Mouse (Mus musculus) forebrain, postnatal 0 days (tissue): ENCODE measurements around the gene P2rx6. TPM values are rescaled to one million over a fixed set of nuclear protein-coding genes. Genes with fewer than 3 reads are reported as not detected.

Experiments used
- ATAC-seq: fragments of 200-750 bp; cut with Nextera tagmentation; 2 replicates; pipeline ENCODE4 v1.8.0; 2017; ENCODE audit warnings: mild to moderate bottlenecking, moderate library complexity
- DNase-seq: peaks from one replicate; pipeline ENCODE4 v3.0.0-alpha.2; 2015
- H3K27ac ChIP-seq: fragments of 300-500 bp; sonication (generic); 2 replicates; pipeline ENCODE4 v1.5.1; 2014; ENCODE audit warnings: low read depth, mild to moderate bottlenecking, antibody characterized with exemption, low read length, moderate library complexity, mixed read lengths
- H3K27me3 ChIP-seq: fragments of 300-500 bp; sonication (generic); 2 replicates; pipeline ENCODE4 v1.6.1; 2014; ENCODE audit warnings: mild to moderate bottlenecking, low read length, mixed read lengths; ENCODE audit not compliant: insufficient read depth
- H3K36me3 ChIP-seq: fragments of 300-500 bp; sonication (generic); 2 replicates; pipeline ENCODE4 v1.6.1; 2014; ENCODE audit warnings: mild to moderate bottlenecking, moderate library complexity; ENCODE audit not compliant: insufficient read depth
- H3K4me1 ChIP-seq: fragments of 300-500 bp; sonication (generic); 2 replicates; pipeline ENCODE4 v1.6.1; 2014; ENCODE audit warnings: antibody characterized with exemption; ENCODE audit not compliant: insufficient read depth
- H3K4me2 ChIP-seq: fragments of 300-500 bp; sonication (generic); 2 replicates; pipeline ENCODE4 v1.6.1; 2014; ENCODE audit warnings: low read depth, mild to moderate bottlenecking, moderate library complexity
- H3K4me3 ChIP-seq: fragments of 300-500 bp; sonication (generic); 2 replicates; pipeline ENCODE4 v1.5.1; 2014; ENCODE audit warnings: low read depth, low read length, mixed read lengths
- H3K9ac ChIP-seq: fragments of 300-500 bp; sonication (generic); 2 replicates; pipeline ENCODE4 v1.6.1; 2014; ENCODE audit warnings: mild to moderate bottlenecking
- H3K9me3 ChIP-seq: fragments of 300-500 bp; sonication (generic); 2 replicates; pipeline ENCODE4 v1.6.1; 2016; ENCODE audit warnings: low read length
- CTCF ChIP-seq: sonication (generic); IDR thresholded peaks from 2 replicates; pipeline ENCODE4 v1.5.1; 2016; ENCODE audit warnings: antibody characterized with exemption, control low read depth, low read depth
- WGBS: fragments of 180-500 bp; shearing (Covaris S2); extraction: QIAGEN DNeasy Blood & Tissue Kit; methylation state at CpG from one replicate; pipeline ENCODE4 v1.1.7; 2014; 5-methylcytosine and 5-hydroxymethylcytosine counted together
- polyA plus RNA-seq: library from polyadenylated mRNA; unstranded; fragments of >200 nt; fragmentation: Nextera tagmentation; extraction: Ambion mirVana; gene quantifications from 2 replicates; pipeline ENCODE4 v1.2.1, GENCODE M21; 2015
- total RNA-seq: library from RNA; depleted of rRNA; stranded (reverse); fragments of >200 nt; gene quantifications from 2 replicates; pipeline ENCODE4 v1.2.3, GENCODE M21; 2014

P2rx6 gene
- total and polyA plus RNA-seq, 2 experiments from 2014 or later: 1.9 to 2.8 TPM

- no peak for ATAC-seq
- H3K9ac ChIP-seq: peak overlapping the region; percentile 93
- WGBS: 14% methylated on average over 17 of the region's 17 CpGs
These were observed 31.6 kb upstream of the P2rx6 start for GRCm38 (mm10) chr16:17529981-17530586.

GRCm38 (mm10) chr16:17530640-17531288 is 30.9 kb upstream of the P2rx6 start, which contains the start of gene Thap7:
Gene Thap7, minus strand, starts transcription at chr16:17531136.
- peaks cover 14% of the 10 kb centered on the region for H3K4me1 ChIP-seq
- H3K27me3 ChIP-seq: no peaks in the 10 kb centered on the region
- H3K4me3 ChIP-seq: peak within 1 kb of the TSS; percentile 72
- no peak for TF ChIP-seq CTCF
- 3% methylated on average over 67 of the region's 67 CpGs for WGBS
- H3K27ac ChIP-seq: peak within 1 kb of the TSS; percentile 100
- peaks cover 33% of the 10 kb centered on the region for H3K36me3 ChIP-seq
- H3K4me2 ChIP-seq: peak within 1 kb of the TSS; percentile 89
- DNase-seq: peak; percentile 98
- H3K9ac ChIP-seq: peak within 1 kb of the TSS; percentile 93
- peak; percentile 98 for ATAC-seq
- H3K9me3 ChIP-seq: no peaks in the 10 kb centered on the region

More at GRCm38 (mm10) chr16:17529981-17530586, 31.6 kb upstream of the P2rx6 start:
- Histone ChIP-seq H3K27me3 (no peaks in the 10 kb centered on the region), H3K9me3 (no peaks in the 10 kb centered on the region), H3K36me3 (peaks cover 40% of the 10 kb centered on the region), H3K4me3 (peak overlapping the region; percentile 72), H3K4me2 (peak overlapping the region; percentile 89), H3K27ac (peak overlapping the region; percentile 100), H3K4me1 (peaks cover 14% of the 10 kb centered on the region)
- TF ChIP-seq CTCF: no peak
- peak; percentile 10 for DNase-seq

- H3K36me3 ChIP-seq: peaks cover 18% of the 10 kb centered on the region
- H3K9me3 ChIP-seq: no peaks in the 10 kb centered on the region
- H3K4me1 ChIP-seq: peaks cover 14% of the 10 kb centered on the region
- DNase-seq (no peak), ATAC-seq (no peak)
- TF ChIP-seq CTCF: peak; percentile 40
- H3K4me2 ChIP-seq: no peak overlapping the region
- no peak overlapping the region for H3K9ac ChIP-seq
- H3K4me3 ChIP-seq: no peak overlapping the region
- no peak overlapping the region for H3K27ac ChIP-seq
- WGBS: 68% methylated on average over 4 of the region's 4 CpGs
- H3K27me3 ChIP-seq: no peaks in the 10 kb centered on the region
These were observed 29.4 kb upstream of the P2rx6 start for GRCm38 (mm10) chr16:17532271-17532670.

DNA sequence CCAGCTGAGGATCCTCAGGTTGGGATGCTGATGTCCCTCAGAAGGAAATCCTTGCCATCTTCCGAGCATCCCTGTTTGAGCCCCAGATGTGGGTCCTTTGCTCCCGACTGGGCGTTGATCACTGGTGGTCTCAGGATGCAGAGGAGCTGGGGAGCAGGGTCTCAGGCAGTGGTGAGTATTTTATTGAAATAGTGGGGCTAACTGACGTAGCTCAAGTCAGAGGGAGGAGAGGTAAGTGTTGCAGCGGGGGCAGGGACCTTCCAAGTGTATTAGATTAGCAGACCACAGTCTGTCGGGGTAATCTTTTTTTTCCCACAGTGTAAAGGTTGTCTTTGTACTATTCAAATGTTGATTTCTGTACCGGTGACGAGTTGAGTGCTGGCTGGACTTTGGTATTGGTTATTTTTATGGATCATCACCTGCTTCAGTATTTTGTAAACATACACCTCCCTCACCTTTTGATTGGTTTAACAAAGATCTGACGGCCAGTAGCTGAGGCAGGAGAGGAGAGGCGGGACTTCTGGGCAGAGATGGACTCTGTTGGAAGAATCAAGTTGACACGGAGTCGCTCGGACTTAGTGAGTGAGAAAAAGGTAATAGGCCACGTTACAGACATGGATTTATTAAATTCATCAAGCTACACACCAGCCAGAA is 28.9 kb upstream of the P2rx6 start:
- TF ChIP-seq CTCF: no peak
- Histone ChIP-seq H3K27me3 (no peaks in the 10 kb centered on the region), H3K4me2 (no peak overlapping the region), H3K27ac (no peak overlapping the region), H3K4me3 (no peak overlapping the region), H3K9ac (no peak overlapping the region), H3K36me3 (peaks cover 13% of the 10 kb centered on the region), H3K9me3 (no peaks in the 10 kb centered on the region), H3K4me1 (peaks cover 14% of the 10 kb centered on the region)
- DNase-seq (no peak), ATAC-seq (no peak)
- 79% methylated on average over 14 of the region's 14 CpGs for WGBS

- WGBS: 91% methylated on average over 3 of the region's 3 CpGs
- no peaks in the 10 kb centered on the region; the same call in 1 of the 2 replicates for H3K27me3 ChIP-seq
- H3K4me3 ChIP-seq: no peak overlapping the region
- H3K9me3 ChIP-seq: no peaks in the 10 kb centered on the region
- TF ChIP-seq CTCF: no peak
- H3K36me3 ChIP-seq: no peaks in the 10 kb centered on the region
- H3K27ac ChIP-seq: no peak overlapping the region
- DNase-seq (no peak), ATAC-seq (no peak)
- peaks cover 5% of the 10 kb centered on the region for H3K4me1 ChIP-seq
- no peak overlapping the region for H3K9ac ChIP-seq
- H3K4me2 ChIP-seq: no peak overlapping the region
These were observed 25.1 kb upstream of the P2rx6 start for GRCm38 (mm10) chr16:17536584-17536983.

- ATAC-seq: no peak
- H3K27me3 ChIP-seq: no peaks in the 10 kb centered on the region; the same call in 1 of the 2 replicates
- no peak overlapping the region for H3K4me3 ChIP-seq
- no peaks in the 10 kb centered on the region for H3K9me3 ChIP-seq
- H3K27ac ChIP-seq: no peak overlapping the region
- H3K36me3 ChIP-seq: no peaks in the 10 kb centered on the region
- no peak overlapping the region for H3K9ac ChIP-seq
- no peaks in the 10 kb centered on the region for H3K4me1 ChIP-seq
- TF ChIP-seq CTCF: no peak
- 80% methylated on average over 2 of the region's 2 CpGs for whole genome bisulfite sequencing
- H3K4me2 ChIP-seq: no peak overlapping the region
- DNase-seq: no peak
These were observed 19.1 kb upstream of the P2rx6 start for GRCm38 (mm10) chr16:17542632-17543031.

- no peak for ATAC-seq
- no peaks in the 10 kb centered on the region for H3K36me3 ChIP-seq
- TF ChIP-seq CTCF: no peak
- no peak overlapping the region for H3K4me2 ChIP-seq
- no peak overlapping the region for H3K9ac ChIP-seq
- H3K4me3 ChIP-seq: no peak overlapping the region
- H3K4me1 ChIP-seq: no peaks in the 10 kb centered on the region
- no peak overlapping the region for H3K27ac ChIP-seq
- no peaks in the 10 kb centered on the region for H3K27me3 ChIP-seq
- no peaks in the 10 kb centered on the region for H3K9me3 ChIP-seq
- DNase-seq: no peak
- 90% methylated on average over 7 of the region's 7 CpGs for WGBS
These were observed 8.8 kb upstream of the P2rx6 start for GRCm38 (mm10) chr16:17552837-17553236.
